Mouse (Mus musculus): ENCODE results near the gene Prkca.

Prkca gene

DNA sequence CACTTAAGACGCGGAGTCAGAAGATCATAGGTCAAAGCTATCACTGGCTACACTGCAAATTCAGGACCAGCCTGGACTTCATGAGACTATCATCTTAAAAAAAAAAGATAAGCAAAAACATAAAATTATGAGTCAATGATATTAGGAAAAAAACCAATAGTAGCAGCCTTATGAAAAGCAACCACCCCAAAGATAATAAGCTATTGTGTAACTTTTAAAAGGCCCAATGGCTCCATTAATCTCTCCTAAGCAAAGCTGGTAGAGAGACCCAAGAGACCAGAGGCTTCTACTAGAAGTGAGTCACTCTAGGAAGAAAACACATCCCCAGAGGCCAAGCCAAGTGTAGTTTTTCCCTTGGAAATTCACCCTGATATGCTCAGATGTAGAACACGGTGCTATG lies 185.7 kb downstream of the Prkca start:
- in situ Hi-C loops (cut with MboI): no loop called here

- in situ Hi-C loops (cut with MboI): no loop called here
Measured at GRCm38 (mm10) chr11:108157074-108157473, 186.7 kb downstream of the Prkca start.

- in situ Hi-C loops (cut with MboI): no loop called here
Measured at GRCm38 (mm10) chr11:108156107-108156506, 187.6 kb downstream of the Prkca start.

DNA sequence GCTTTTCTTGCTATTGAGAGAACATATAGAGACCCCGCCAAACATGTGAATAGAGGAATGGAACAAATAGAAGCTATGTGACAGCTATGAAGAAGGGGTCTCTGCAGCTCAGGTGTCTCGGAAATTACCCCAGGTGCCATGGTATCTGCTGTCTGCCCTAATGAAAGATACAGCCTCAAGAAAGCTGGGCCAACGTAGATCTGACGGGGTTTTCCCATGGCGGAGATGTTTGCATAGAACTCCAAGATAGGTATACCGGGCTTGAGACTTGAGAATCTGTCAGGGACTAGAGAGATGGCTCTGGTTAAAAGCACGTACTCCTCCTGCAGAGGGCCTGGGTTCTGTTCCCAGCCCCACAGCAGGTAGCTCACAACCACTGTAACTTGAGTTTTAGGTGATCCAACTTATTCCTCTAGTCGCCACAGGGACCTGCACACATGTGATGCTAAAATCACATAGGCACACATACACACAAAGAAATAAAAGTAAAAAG lies 188.6 kb downstream of the Prkca start:
- in situ Hi-C loops (cut with MboI): no loop called here

DNA sequence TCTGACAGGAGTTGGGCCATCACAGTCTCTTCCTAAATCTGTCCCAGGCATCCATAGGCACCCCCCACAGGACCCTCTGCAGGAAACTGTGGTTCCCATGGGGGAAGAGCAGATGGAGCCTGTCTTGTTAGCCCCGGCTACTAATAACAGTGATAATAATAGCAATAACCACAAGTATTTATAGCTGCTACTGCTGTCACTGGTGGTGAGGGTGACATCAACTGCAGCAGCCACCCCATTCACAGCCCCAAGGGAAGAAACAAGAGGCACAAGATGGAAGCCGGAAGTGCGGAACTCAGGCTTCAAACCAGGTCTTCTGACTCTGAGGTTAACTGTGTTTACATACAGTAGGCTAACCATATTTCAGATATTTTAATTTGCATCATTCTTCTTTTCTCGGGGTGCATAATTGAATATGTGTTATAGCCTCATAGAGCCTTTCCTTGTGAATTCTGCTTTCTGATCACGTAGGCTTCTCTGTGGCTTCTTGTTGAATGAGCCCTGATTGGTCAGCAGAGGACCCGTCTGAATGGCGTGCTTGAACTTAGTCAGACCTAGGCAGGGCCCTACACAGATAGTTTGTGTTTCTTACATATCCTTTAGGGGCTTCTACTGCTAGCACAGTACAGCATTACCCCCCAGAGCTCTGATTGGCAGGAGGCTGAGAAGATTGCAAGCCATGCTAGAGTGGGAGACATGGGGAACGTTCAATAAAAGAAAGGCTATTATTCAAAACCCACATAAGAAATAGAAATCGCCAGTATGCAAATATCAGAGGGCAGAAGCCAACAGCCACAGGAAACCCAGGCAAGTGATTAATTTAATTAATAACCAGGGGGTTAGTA lies 189.5 kb downstream of the Prkca start:
- in situ Hi-C loops (cut with MboI): no loop called here

- in situ Hi-C loops (cut with MboI): no loop called here
Measured at GRCm38 (mm10) chr11:108152591-108152990, 191.1 kb downstream of the Prkca start.

DNA sequence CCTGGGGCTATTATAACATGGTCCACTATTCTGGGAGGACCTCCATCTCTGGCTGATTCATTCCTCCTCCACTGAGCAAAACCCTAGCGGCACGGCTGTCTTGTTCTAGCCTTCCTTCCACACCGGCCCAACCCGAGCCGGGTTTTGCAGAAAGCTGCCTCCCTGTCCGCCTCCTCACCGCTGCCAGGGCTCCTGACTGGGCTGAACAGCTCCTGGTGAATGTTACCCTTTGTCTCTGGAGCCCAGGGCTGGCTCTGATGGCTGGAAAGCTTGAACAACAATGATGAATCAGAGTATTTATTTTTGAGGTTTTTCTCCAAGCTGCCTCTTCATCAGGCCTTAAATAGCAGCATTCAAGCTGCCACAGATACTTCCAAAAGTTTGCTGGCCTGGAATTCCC lies 193.3 kb downstream of the Prkca start:
- in situ Hi-C loops (cut with MboI): no loop called here

DNA sequence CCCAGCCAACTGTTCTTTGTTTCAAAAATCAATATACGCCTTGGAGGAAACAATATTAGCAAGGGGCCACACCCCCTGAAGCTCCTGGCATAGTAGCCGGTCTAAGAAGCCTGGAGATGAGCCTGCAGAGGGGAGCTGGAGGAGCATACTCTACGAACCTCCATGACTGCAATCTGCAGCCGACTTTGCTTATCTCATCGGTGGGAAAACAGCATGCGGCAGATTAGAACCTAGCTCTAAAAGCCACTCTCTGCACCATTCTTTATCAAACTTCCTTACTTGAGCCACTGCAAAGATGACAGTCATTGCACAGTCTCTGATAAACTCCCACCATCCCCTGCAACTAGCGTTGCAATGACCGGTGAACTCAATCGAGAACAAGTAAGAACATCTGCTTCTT lies 194.5 kb downstream of the Prkca start:
- in situ Hi-C loops (cut with MboI): no loop called here

DNA sequence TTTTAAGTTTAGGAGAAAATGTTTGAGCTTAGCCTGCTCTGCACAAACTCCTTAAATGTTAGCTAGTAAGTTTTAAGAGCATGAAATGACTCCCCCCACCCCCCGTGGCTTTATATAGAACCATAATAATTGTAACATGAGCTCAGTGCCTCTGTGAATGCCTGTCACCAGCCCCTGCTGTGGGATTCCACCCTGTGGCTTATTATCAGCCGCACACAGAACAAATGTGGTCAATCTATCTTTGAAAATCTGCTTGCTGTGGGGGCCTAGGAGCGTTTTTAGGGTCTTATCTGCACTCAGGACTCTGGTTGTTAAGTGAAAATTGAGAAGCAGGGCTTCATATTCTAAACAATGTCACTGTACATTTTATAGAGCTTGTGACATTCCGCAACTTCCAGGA lies 195.2 kb downstream of the Prkca start:
- in situ Hi-C loops (cut with MboI): no loop called here

DNA sequence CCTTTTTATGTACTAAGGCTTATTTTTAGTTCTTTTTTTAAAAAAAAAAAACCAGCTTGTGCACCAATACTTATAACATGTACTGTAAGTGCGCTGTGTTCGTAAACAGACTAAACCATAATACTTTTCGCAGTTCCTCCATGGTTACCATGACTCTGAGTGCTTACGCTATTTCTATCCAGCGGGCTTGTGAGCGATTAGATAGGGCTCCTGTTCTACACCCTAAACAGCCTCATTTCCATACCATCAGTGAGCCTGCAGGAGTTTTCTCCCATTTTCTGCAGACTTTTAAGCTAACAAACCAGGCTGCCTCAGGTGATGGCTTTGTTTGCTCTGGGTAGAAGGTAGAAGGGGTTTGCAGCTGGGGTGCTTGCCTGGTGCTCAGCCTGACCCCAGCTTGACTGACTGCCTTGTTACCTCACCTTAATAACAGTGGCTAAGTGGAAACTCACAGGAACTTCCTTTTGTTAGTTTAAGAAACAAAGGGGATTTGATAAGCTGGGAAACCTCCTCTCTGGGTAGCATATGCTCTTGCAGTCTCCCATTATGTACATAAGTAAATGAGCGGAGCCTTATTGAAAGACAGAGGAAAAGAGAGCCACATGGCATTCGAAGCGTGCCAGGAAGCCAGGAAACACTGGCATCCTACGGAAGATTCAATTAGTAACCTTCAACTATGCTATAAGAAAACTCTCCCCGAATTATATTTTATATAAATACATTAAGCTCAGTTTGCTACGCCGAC lies 197.8 kb downstream of the Prkca start:
- in situ Hi-C loops (cut with MboI): no loop called here

- in situ Hi-C loops (cut with MboI): no loop called here
Measured at GRCm38 (mm10) chr11:108145128-108145527, 198.6 kb downstream of the Prkca start.

GRCm38 (mm10) chr11:108143739-108144138 lies 200.0 kb downstream of the Prkca start:
- in situ Hi-C loops (cut with MboI): no loop called here

DNA sequence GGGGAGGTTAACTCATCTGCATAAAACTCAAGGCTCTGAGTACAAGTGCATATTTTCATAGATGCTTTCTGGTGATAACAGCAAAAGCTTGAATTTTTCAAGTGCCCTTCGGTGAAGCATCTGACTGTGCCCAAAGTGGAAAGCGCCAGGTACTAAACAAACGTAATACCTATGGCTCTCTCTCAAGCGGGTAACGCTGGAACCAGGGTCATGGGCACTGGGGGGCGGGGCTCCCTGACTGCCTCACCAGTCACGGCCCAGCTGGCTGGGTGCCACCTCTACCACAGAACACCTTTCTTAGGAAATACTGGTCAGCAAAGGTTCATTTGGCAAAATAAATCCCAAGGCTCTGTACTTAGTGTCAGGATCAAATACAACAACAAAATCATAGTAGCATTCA lies 203.7 kb downstream of the Prkca start:
- in situ Hi-C loops (cut with MboI): no loop called here

DNA sequence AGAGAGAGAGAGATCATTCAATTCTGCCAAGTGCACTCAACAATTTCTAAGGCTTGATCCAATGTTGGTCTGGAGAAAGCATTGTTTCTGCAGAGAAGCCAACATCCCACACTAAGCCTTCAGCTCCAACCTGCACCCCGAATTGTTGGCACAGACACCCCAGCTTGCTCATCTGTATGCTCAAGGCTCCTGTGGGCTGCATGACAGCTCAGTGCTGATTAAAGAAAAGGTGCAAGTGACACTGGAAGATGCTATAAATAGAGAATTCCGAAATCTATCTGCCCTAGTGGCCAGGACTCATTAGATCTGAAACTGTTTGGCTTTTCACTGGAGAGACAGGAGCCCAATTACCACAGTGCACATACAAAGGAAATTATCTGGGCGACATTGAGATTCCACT lies 207.4 kb downstream of the Prkca start:
- in situ Hi-C loops (cut with MboI): loop anchor here (5.0 kb wide), 1 partner anchor 241 kb away; no protein-coding TSS in a partner anchor

DNA sequence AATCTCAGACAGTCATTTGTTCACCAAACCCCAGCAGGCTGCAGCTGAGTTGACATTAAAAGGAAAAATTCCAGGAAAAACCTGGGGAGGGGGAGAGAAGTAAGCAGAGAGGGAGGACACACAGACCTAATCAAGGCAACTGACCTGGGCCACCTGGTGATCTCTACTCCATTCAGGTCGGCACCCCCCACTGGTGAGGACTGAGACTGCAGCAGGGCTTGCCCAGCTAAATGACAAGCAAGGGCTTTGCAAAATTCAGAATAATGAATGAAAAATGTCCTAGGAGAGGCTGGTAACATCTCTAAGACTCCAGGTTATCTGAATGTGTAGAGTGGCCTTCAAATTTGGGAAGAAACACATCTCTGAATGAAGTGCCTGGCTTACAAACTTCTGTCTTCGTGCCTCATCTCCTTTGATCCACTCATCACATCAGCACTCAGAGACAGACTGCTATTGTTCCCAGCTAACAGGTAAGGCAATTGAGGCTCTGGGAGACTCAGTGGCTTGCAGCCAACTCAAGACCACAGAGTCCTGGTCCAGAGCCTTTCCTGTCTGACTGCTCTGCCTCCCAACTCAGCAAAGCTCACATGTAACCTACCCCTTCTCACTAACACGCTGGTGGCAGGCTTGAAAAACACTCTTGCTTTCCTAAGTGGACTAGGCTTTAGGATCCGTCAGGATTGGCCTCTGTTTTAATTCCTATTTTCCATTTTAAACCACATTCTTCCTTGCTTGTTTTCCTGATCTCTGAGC lies 208.1 kb downstream of the Prkca start:
- in situ Hi-C loops (cut with MboI): loop anchor here (5.0 kb wide), 1 partner anchor 242 kb away; no protein-coding TSS in a partner anchor

- in situ Hi-C loops (cut with MboI): no loop called here
Measured at GRCm38 (mm10) chr11:108128593-108128992, 215.1 kb downstream of the Prkca start.

GRCm38 (mm10) chr11:108127908-108128307 lies 215.8 kb downstream of the Prkca start:
- in situ Hi-C loops (cut with MboI): no loop called here

DNA sequence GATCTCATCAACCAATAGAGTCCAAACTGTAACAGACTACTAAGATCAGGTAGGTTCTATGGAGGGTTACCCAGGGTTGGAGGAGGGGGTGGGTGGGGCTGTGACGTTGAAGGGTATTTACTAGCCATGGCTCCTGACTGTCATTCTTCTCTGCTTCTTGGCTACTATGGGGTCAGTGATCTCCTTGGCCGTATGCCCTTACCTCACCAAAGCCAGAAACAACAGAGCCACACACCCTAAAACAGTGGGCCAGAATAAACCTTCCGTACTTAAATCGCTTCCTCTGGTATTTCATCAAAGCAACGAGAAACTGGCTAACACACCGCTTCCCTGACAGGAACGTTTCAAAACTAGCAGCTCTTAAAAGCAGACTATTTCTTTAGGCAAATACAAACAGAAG lies 221.2 kb downstream of the Prkca start:
- in situ Hi-C loops (cut with MboI): no loop called here

DNA sequence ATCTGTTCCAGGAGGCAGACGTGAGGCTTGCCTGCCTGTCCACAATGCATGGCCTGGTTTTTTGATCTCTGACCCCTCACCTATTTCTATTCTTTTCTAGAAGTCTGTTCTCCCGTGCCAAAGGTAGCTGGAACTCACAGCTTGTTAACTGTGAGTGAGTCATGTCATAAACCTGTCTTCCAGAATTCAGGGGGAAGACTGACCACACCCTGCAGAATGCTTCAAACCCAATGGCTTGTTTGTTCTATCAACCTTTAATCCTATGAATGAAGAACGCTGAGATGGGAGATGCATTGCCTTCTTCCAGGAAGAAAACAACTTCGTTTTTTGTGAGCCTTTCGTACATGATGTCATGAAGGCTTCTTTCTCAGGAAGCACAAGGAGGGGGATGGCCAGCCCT lies 223.0 kb downstream of the Prkca start:
- in situ Hi-C loops (cut with MboI): no loop called here

DNA sequence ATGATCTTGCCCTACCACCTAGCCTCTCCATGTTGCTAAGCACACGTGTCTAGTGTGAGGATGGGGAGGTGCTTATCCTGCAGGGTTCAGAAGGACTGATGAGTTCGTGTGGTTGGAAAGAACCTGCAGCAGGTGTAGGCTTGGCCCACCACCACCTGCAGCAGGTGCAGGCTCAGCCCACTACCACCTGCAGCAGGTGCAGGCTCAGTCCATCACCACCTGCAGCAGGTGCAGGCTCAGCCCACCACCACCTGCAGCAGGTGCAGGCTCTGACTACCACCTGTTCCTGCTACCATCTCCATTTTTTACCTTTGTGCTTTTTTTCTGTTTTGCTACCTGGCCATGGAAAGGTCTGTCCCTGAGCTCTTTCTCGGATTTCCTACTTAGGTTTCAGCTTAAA lies 223.9 kb downstream of the Prkca start:
- in situ Hi-C loops (cut with MboI): no loop called here

DNA sequence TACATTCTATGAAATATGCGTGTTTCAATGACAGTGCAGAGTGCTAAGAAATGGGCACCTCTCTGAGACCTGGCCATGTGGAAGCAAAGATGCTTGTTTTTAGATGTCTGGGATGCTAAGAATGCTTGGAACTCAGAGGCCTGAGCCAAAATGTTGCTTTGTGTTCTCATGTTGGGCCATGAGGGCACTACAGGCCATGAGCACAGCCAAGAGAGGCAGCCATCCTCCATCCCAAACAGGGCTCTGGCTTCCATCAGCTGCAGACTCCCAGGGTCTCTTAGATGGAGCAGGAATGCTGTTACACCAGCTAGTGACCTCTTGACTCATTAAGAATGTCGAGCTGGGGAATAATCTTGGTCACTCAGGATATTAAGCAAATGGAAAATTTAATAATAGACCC lies 224.9 kb downstream of the Prkca start:
- in situ Hi-C loops (cut with MboI): no loop called here

DNA sequence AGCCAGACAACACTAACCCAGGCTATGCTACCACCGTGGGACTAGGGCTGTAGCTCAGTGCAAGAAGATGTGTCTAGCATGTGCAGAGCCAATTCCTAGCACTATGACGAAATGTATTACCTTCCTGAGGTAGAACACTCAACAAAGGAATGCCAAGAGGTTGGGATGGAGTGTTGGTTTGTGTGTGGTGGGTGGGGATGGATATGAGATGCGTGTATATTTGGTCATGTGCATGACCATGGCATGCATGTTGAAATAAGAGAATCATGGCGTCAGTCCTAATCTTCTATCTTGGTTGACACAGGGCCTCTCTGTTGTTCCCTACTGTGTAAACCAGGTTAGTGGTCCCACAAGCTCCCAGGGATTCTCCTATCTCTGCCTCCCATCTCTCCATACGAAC lies 225.5 kb downstream of the Prkca start:
- in situ Hi-C loops (cut with MboI): no loop called here
